In genomic region chr11:77215951-77216760, GRCm38 (mm10) we compare ENCODE assay signal across 8 mouse cellular contexts. TPM values are rescaled to one million over a fixed set of nuclear protein-coding genes. Genes with fewer than 3 reads are reported as not detected.
DNase-seq lines count a peak whose midpoint lies in the region; ATAC-seq and TF ChIP-seq lines count a peak whose summit lies in the region.

Ssh2 (plus strand) TSS chr11:77216287.

- peak; percentile 71 for ATAC-seq in megakaryocyte, adult 5-6 weeks (ENCODE audit: poor library complexity, severe bottlenecking)

- no peak for TF ChIP-seq CTCF in cortical plate, adult 2 months (IDR thresholded peaks at IDR 0.05; ENCODE audit: extremely low read depth, insufficient read depth, low read length)

- H3K4me1 ChIP-seq in cortical plate, adult 2 months (ENCODE audit: control insufficient read depth, insufficient read depth, low read length) = peaks cover 4% of the 10 kb centered on the region; the same call in 1 of the 2 replicates

- TF ChIP-seq POLR2A in cortical plate, adult 2 months (IDR thresholded peaks at IDR 0.05; ENCODE audit: extremely low read depth, insufficient read depth, low read length) = 0 out of 2 replicates have a peak, but pooled peaks have one; percentile 43

- peak within 1 kb of the TSS; percentile 80 for H3K4me3 ChIP-seq in cortical plate, adult 2 months (ENCODE audit: insufficient read depth, low read length)

- H3K27ac ChIP-seq in cortical plate, adult 2 months (ENCODE audit: insufficient read depth, low read length) = peak within 1 kb of the TSS; percentile 93

- DNase-seq in adipocyte (ENCODE audit: low spot score) = peak; percentile 77
- peak; percentile 81 for DNase-seq in gastrocnemius, postnatal 10 days
- DNase-seq in hindlimb bud, embryonic 11.5 days (ENCODE audit: extremely low spot score, low read depth, low spot score) = peak; percentile 46
- peak; percentile 66 to 72 for DNase-seq in left cerebral cortex, adult 8-10 months (ENCODE audit: low spot score in 2 of 2)
- peak; percentile 77 to 80 for DNase-seq in right cerebral cortex, adult 2 months (ENCODE audit: low spot score in 2 of 2)
- DNase-seq in urinary bladder, postnatal 10 days (ENCODE audit: low spot score) = peak; percentile 30

RNA-seq across cellular contexts. Expression of gene Ssh2, which starts in this region (rescaled TPM):
- polyA plus RNA-seq in cortical plate, adult 2 months (2012; rRNA removed) = 14.9 and 15.0 TPM in 2 replicates
- total RNA-seq in gastrocnemius, postnatal 10 days (2021) = 10 to 100 TPM; 37.3 to 37.6 TPM
- 10 to 100 TPM; 26.7 to 32.2 (median 30.8) TPM for total RNA-seq in left cerebral cortex, adult 8-10 months (2022)
- total RNA-seq in megakaryocyte, adult 5-6 weeks (2015) = 104 and 109 TPM in 2 replicates
- total RNA-seq in megakaryocyte, adult 5-6 weeks (2017) = 84.5 and 97.2 TPM in 2 replicates

Comparison
In these comparisons a context has a peak if more than half of its experiments do, and no peak if none do; other contexts are left out.
1. Peak in every context shown above with its lines: DNase-seq, ATAC-seq, H3K4me3 ChIP-seq and H3K27ac ChIP-seq.
2. DNase-seq: peak in every context shown above with its lines; median percentile 81 in gastrocnemius, postnatal 10 days; 78 in right cerebral cortex, adult 2 months; 77 in adipocyte; 69 in left cerebral cortex, adult 8-10 months; 46 in hindlimb bud, embryonic 11.5 days; 30 in urinary bladder, postnatal 10 days.